Mouse (Mus musculus) G1E (cell line): ENCODE data around the gene Plce1. TPM values are rescaled to one million over a fixed set of nuclear protein-coding genes. Genes with fewer than 3 reads are reported as not detected.

Source experiments
- ATAC-seq: 2 replicates; pipeline ENCODE4 v1.8.0; 2016; ENCODE audit warnings: mild to moderate bottlenecking; ENCODE audit not compliant: insufficient number of reproducible peaks, poor library complexity, low FRiP score, severe bottlenecking; ENCODE audit errors: extremely low read depth
- DNase-seq: peaks from one replicate; pipeline ENCODE4 v3.0.0; 2012; ENCODE audit warnings: low spot score
- H3K27me3 ChIP-seq: 2 replicates; pipeline ENCODE4 v1.6.1; 2012; ENCODE audit warnings: mild to moderate bottlenecking, low read length, inconsistent platforms; ENCODE audit not compliant: insufficient read depth
- H3K36me3 ChIP-seq: replicated peaks from 2 replicates; pipeline ENCODE3; 2012; ENCODE audit warnings: mild to moderate bottlenecking, inconsistent platforms
- H3K4me1 ChIP-seq: 2 replicates; pipeline ENCODE4 v1.6.1; 2012; ENCODE audit warnings: low read depth, low read length, inconsistent platforms, mixed read lengths; ENCODE audit not compliant: insufficient read depth
- H3K4me3 ChIP-seq: 2 replicates; pipeline ENCODE4 v1.5.1; 2012; ENCODE audit warnings: low read depth, mild to moderate bottlenecking, inconsistent platforms, low read length, moderate library complexity, mixed read lengths
- H3K9me3 ChIP-seq: replicated peaks from 2 replicates; pipeline ENCODE4 v1.6.1; 2012; ENCODE audit warnings: inconsistent platforms
- CTCF ChIP-seq: IDR thresholded peaks from 2 replicates; pipeline ENCODE4 v1.5.1; 2012; ENCODE audit warnings: low read depth, low read length, inconsistent platforms, mixed read lengths
- GATA1 ChIP-seq: IDR thresholded peaks from 2 replicates; pipeline ENCODE4 v1.6.1; 2012; ENCODE audit warnings: borderline replicate concordance, low read length, inconsistent platforms, mixed read lengths
- GATA2 ChIP-seq: IDR thresholded peaks from 2 replicates; pipeline ENCODE4 v1.6.1; 2012; ENCODE audit warnings: low read depth, low read length, inconsistent platforms, borderline replicate concordance
- POLR2AphosphoS5 ChIP-seq: IDR thresholded peaks from 2 replicates; pipeline ENCODE4 v1.6.1; 2012; ENCODE audit warnings: low read depth, low read length, inconsistent platforms; ENCODE audit not compliant: insufficient replicate concordance
- TAL1 ChIP-seq: conservative IDR thresholded peaks from 2 replicates; pipeline ENCODE4 v1.6.1; 2012; ENCODE audit warnings: low read depth, low read length, inconsistent platforms, mixed read lengths
- polyA plus RNA-seq: library from polyadenylated mRNA; stranded (reverse); fragments of >175 nt; gene quantifications from 2 replicates; pipeline ENCODE4 v1.2.3, GENCODE M21; 2012
- total RNA-seq, 2 experiments: library from RNA; stranded (forward) in 1 of 2; stranded (reverse) in 1 of 2; fragments of 200-1000 nt in 1 of 2; fragments of >200 nt in 1 of 2; fragmentation: Nextera tagmentation in 1 of 2; gene quantifications; 2 replicates each; pipeline ENCODE4 v1.2.3; 2014 to 2017

The Plce1 gene
- total and polyA plus RNA-seq, 3 experiments: 0.16 TPM; not detected in 2

- H3K36me3 ChIP-seq: no peaks in the 10 kb centered on the region
- TF ChIP-seq CTCF (no peak), GATA1 (no peak), TAL1 (no peak), GATA2 (no peak), POLR2AphosphoS5 (no peak)
- DNase-seq: no peak
- H3K27me3 ChIP-seq: peaks cover 6% of the 10 kb centered on the region; the same call in 1 of the 2 replicates
- ATAC-seq: no peak
- H3K9me3 ChIP-seq: no peaks in the 10 kb centered on the region
- H3K4me1 ChIP-seq: no peaks in the 10 kb centered on the region
- H3K4me3 ChIP-seq: no peak overlapping the region
Measured at GRCm38 (mm10) chr19:38709376-38709775, 228.5 kb downstream of the Plce1 start.

- Histone ChIP-seq H3K4me3 (no peak overlapping the region), H3K36me3 (no peaks in the 10 kb centered on the region), H3K27me3 (peaks cover 10% of the 10 kb centered on the region), H3K9me3 (no peaks in the 10 kb centered on the region), H3K4me1 (no peaks in the 10 kb centered on the region)
- DNase-seq (no peak), ATAC-seq (no peak)
- no peak for TF ChIP-seq POLR2AphosphoS5
- no peak for TF ChIP-seq GATA1
Measured at GRCm38 (mm10) chr19:38721808-38722207, 240.9 kb downstream of the Plce1 start.

GRCm38 (mm10) chr19:38722982-38723381 lies 242.1 kb downstream of the Plce1 start:
- DNase-seq: no peak
- no peaks in the 10 kb centered on the region for H3K4me1 ChIP-seq
- no peaks in the 10 kb centered on the region for H3K36me3 ChIP-seq
- H3K27me3 ChIP-seq: peaks cover 8% of the 10 kb centered on the region
- no peak for ATAC-seq
- no peak for TF ChIP-seq CTCF
- TF ChIP-seq GATA2: no peak
- no peak for TF ChIP-seq GATA1
- TF ChIP-seq POLR2AphosphoS5: no peak
- no peak for TF ChIP-seq TAL1
- H3K4me3 ChIP-seq: no peak overlapping the region
- no peaks in the 10 kb centered on the region for H3K9me3 ChIP-seq

- Histone ChIP-seq H3K36me3 (no peaks in the 10 kb centered on the region), H3K4me3 (no peak overlapping the region), H3K9me3 (no peaks in the 10 kb centered on the region), H3K4me1 (no peaks in the 10 kb centered on the region), H3K27me3 (peaks cover 8% of the 10 kb centered on the region)
- ATAC-seq (no peak), DNase-seq (no peak)
- TF ChIP-seq GATA2 (no peak), POLR2AphosphoS5 (no peak), TAL1 (no peak), CTCF (no peak), GATA1 (no peak)
Measured at GRCm38 (mm10) chr19:38723969-38724368, 243.1 kb downstream of the Plce1 start.

- TF ChIP-seq CTCF (no peak), GATA2 (no peak), TAL1 (no peak), POLR2AphosphoS5 (no peak), GATA1 (no peak)
- Histone ChIP-seq H3K9me3 (no peaks in the 10 kb centered on the region), H3K4me1 (no peaks in the 10 kb centered on the region), H3K36me3 (no peaks in the 10 kb centered on the region), H3K27me3 (peaks cover 13% of the 10 kb centered on the region), H3K4me3 (no peak overlapping the region)
- DNase-seq: no peak
- ATAC-seq: no peak
Measured at GRCm38 (mm10) chr19:38728842-38729241, 247.9 kb downstream of the Plce1 start.

- Histone ChIP-seq H3K4me3 (no peak overlapping the region), H3K4me1 (no peaks in the 10 kb centered on the region), H3K36me3 (no peaks in the 10 kb centered on the region), H3K27me3 (peaks cover 13% of the 10 kb centered on the region), H3K9me3 (no peaks in the 10 kb centered on the region)
- TF ChIP-seq CTCF: no peak
- TF ChIP-seq GATA1: no peak
- no peak for TF ChIP-seq GATA2
- TF ChIP-seq POLR2AphosphoS5: no peak
- no peak for TF ChIP-seq TAL1
- no peak for DNase-seq
- no peak for ATAC-seq
Measured at GRCm38 (mm10) chr19:38729264-38729663, 248.4 kb downstream of the Plce1 start.

- ATAC-seq: no peak
- no peak for DNase-seq
- Histone ChIP-seq H3K9me3 (no peaks in the 10 kb centered on the region), H3K27me3 (no peaks in the 10 kb centered on the region), H3K36me3 (no peaks in the 10 kb centered on the region), H3K4me1 (no peaks in the 10 kb centered on the region), H3K4me3 (no peak overlapping the region)
- TF ChIP-seq TAL1 (no peak), GATA2 (no peak), CTCF (no peak), POLR2AphosphoS5 (no peak), GATA1 (no peak)
Measured at GRCm38 (mm10) chr19:38744546-38744945, 263.6 kb downstream of the Plce1 start.
